In the genomic region with DNA sequence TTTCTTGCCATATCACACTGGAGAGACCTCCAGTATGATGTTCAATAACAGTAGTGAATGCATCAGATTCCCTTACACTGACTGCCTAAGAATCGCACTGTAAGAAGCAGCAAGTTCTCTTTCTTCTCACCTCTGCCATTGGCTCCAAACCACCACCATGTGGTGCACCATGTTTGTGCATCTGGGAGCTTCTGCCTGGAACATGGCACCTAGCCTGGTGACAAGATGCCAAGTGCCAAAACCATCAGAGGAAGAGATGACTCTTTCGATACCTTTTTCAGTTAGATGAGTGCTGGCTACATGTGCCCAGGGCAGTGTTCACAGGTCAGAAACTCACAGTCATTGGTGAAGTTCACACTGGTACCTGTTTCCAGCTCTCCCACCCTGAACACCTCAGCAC, we compare ENCODE assay signal across 25 mouse cellular contexts. TPM values are rescaled to one million over a fixed set of nuclear protein-coding genes. Genes with fewer than 3 reads are reported as not detected.
DNase-seq lines count a peak whose midpoint lies in the region.
"Had no signal": no experiment of that assay in that cellular context is flagged by ENCODE, and none has a peak within 500 bp of the region (broad histone marks: within the 10 kb centered on the region; RNA-seq: fewer than 3 reads in every experiment).

No protein-coding gene starts in this region.

- H3K4me3 ChIP-seq in heart, embryonic 10.5 days: no peak overlapping the region

- no peaks in the 10 kb centered on the region for H3K9me3 ChIP-seq in heart, embryonic 10.5 days
- H3K9me3 ChIP-seq: G1E had no signal

- WGBS in heart, embryonic 10.5 days: 86% methylated on average over 2 of the region's 2 CpGs

- DNase-seq in cerebellum, postnatal 10 days: peak; percentile 55 to 72
- no peak for DNase-seq in cerebellum, adult 8-10 months
- peak; percentile 22 to 31 for DNase-seq in cerebellum, postnatal 14 days
- no peak for DNase-seq in cerebellum, adult 9-11 months
- peak; percentile 23 for DNase-seq in heart, adult 11 months
- DNase-seq in heart, postnatal 4 days: no peak
- no peak for DNase-seq in heart, embryonic 10.5 days (ENCODE audit: low spot score)
- no peak for DNase-seq in heart, adult 18-20 months
- DNase-seq: adrenal gland, adult 2 months; adrenal gland, adult 8-10 months; adrenal gland, postnatal 10 days; adrenal gland, postnatal 14 days; adrenal gland, postnatal 25 days; adrenal gland, postnatal 36 days; B cell, adult 2 months; cerebellum, adult 11 months; cerebellum, adult 11-12 months had no signal

- H3K27ac ChIP-seq in heart, embryonic 10.5 days: peak overlapping the region; percentile 69

- no peaks in the 10 kb centered on the region for H3K36me3 ChIP-seq in heart, embryonic 10.5 days
- H3K36me3 ChIP-seq: G1E had no signal

- H3K4me1 ChIP-seq in heart, embryonic 10.5 days: peaks cover 43% of the 10 kb centered on the region

- H3K27me3 ChIP-seq in heart, embryonic 10.5 days (ENCODE audit: insufficient read depth, poor library complexity, severe bottlenecking): no peaks in the 10 kb centered on the region
- H3K27me3 ChIP-seq: CH12.LX, Patski had no signal

RNA-seq across cellular contexts. Expression of gene Casq2, which starts 18.4 kb away (rescaled TPM):
- 100 to 1,000 TPM; 914 to 961 TPM for total RNA-seq in heart, postnatal 4 days (2021)
- polyA plus RNA-seq in heart, embryonic 10.5 days (2016; fragmentation: Nextera tagmentation; extraction: Ambion mirVana): 5.6 and 19.8 TPM in 2 replicates
- total RNA-seq in heart, adult 18-20 months (2021): 100 to 1,000 TPM; 895 to 982 TPM
- total RNA-seq: CH12.LX, MEL had no signal
- polyA plus RNA-seq: activated CD4-positive, CD25-positive, alpha-beta regulatory T cell, adult 4 months; CD4-positive, CD25-positive, alpha-beta regulatory T cell, adult 4 months; G1E had no signal

RNA-seq across cellular contexts. Expression of gene Nhlh2, which starts 58.0 kb away (rescaled TPM):
- not detected for total RNA-seq in heart, postnatal 4 days (2021)
- polyA plus RNA-seq in heart, embryonic 10.5 days (2016; fragmentation: Nextera tagmentation; extraction: Ambion mirVana): 0.27 and 0.57 TPM in 2 replicates
- total RNA-seq in heart, adult 18-20 months (2021): not detected
- total RNA-seq: adrenal gland, adult 18-20 months; adrenal gland, adult 2 months; adrenal gland, adult 8-10 months; adrenal gland, postnatal 14 days; adrenal gland, postnatal 25 days; adrenal gland, postnatal 36 days; CH12.LX; ES-E14; MEL had no signal
- polyA plus RNA-seq: activated CD4-positive, CD25-positive, alpha-beta regulatory T cell, adult 4 months; adrenal gland, adult 2 months; CD4-positive, CD25-positive, alpha-beta regulatory T cell, adult 4 months; G1E; Patski had no signal

Comparison
In these comparisons a context has a peak if more than half of its experiments do, and no peak if none do; other contexts are left out.
1. DNase-seq: peak in cerebellum, postnatal 10 days (2 of 2), cerebellum, postnatal 14 days (2 of 2) and heart, adult 11 months (single experiment); none in cerebellum, adult 8-10 months (single experiment), cerebellum, adult 9-11 months (single experiment), heart, postnatal 4 days (single experiment), heart, embryonic 10.5 days (single experiment) and heart, adult 18-20 months (0 of 2).